Mouse (Mus musculus): ENCODE measurements around the gene Tmed5.

DNA sequence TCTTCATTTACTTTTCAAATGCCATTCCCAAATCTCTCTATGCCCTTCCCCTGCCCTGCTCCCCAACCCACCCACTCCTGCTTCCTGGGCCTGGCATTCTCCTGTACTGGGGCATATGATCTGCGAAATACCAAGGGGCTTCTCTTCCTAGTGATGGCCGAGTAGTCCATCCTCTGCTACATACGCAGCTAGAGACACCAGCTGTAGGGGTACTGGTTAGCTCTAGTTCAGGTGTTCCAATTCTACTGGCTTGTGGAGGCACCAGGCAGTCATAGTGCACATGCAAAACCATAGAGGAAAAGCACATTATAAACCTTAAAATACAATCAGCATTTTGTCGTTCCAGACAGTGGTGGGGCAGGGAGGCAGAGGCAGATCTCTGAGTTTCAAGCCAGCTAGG is 14.7 kb downstream of the Tmed5 start:
- TF ChIP-seq CTCF (IDR thresholded peaks at IDR 0.05; ENCODE audit: low read depth, low read length) (no peak), TAL1 (conservative IDR thresholded peaks at IDR 0.05; ENCODE audit: low read depth, low read length) (no peak), GATA1 (IDR thresholded peaks at IDR 0.05; ENCODE audit: borderline replicate concordance, low read length) (no peak), POLR2AphosphoS5 (IDR thresholded peaks at IDR 0.05; ENCODE audit: insufficient replicate concordance, low read depth, low read length) (no peak), GATA2 (IDR thresholded peaks at IDR 0.05; ENCODE audit: borderline replicate concordance, low read depth, low read length) (no peak)
